Mouse (Mus musculus) frontal cortex, adult 2 months (tissue): ENCODE measurements around the gene Sspn. TPM values are rescaled to one million over a fixed set of nuclear protein-coding genes. Genes with fewer than 3 reads are reported as not detected.

Experiments used
- DNase-seq, 2 experiments: peaks; one replicate each; pipeline ENCODE4 v3.0.0; 2022; ENCODE audit warnings: low spot score in 1 of 2; ENCODE audit errors: extremely low spot score in 1 of 2
- polyA plus RNA-seq: library from polyadenylated mRNA; depleted of rRNA; stranded (reverse); fragments of >200 nt; gene quantifications from 2 replicates; pipeline ENCODE4 v1.2.3, GENCODE M21; 2012; rRNA removed

Sspn gene
- polyA plus RNA-seq, result 5.8 and 6.5 TPM in 2 replicates

DNA sequence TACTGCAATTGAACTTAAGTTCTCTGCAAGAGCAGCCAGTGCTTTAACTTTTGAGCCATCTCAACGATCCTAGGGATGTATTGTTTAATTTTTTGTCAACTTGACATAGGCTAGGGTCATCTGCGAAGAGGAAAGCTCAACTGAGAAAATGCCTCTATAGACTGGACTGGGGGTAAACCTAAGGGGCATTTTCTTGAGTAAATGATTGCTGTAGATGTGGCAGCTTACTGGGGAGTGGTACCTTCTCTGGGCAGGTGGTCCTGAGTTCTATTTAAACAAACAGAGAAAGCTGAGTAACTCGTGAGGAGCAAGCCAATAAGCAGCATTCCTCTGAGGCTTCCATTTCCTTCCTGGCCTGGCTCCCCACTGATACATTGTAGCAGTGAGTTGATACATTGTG lies at the start of gene Sspn:
TSS of gene Sspn (plus strand) at position 301 of the 400 bp plus-strand sequence.
- DNase-seq, result no peak

DNA sequence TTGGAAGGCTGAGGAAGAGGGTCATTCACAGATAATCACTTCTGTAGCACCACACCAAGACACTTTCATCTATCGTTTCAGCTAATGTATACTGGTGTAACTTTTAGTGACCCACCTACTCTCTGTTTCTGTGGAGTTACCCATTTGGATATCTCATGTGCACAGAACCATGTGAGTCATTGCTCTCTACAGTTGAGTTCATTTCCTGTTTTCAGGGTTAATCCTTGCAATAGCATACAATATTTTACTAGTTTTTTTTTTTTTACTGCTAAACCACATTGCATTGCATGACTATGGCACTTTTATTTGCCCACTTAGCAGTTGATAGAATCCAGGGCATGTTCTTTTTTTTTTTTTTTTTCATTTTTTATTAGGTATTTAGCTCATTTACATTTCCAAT lies 48.4 kb upstream of the Sspn start:
- DNase-seq, result no peak

DNA sequence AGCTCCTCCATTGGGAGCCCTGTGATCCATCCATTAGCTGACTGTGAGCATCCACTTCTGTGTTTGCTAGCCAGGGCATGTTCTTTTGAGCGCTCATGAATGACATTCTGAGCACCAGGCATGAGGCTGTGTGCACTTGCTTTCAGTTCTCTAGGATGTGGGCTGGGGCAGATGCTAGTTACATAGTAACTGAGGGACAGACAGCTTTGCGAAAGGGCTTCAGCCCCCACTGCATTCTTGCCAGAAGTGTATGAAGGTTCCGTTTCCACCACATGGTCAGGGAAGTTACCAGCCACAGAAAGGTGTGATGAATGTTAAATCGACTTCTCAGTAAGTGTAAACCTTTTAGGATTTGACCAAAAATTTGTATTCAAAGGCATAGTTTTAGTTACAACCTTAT lies 47.8 kb upstream of the Sspn start:
- DNase-seq, result no peak

DNA sequence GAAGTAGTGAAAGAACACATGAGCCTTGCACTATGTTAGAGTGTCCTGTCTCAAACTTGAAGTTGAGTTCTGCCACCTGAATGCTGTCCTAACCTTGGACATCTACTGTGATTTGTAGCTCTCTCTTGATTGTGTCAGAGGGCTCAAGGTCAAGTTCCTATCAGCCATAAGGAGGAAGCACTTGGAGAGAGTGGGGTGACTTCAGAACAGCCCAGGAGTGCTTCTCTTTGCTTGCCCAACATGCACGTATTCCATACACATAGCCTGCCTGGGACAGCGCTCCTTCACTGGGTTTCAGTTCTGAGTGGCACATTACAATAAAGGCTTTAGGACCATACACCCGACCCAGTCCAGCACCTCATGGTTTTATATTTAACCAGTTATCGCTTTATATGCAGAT lies 46.4 kb upstream of the Sspn start:
- no peak for DNase-seq

DNA sequence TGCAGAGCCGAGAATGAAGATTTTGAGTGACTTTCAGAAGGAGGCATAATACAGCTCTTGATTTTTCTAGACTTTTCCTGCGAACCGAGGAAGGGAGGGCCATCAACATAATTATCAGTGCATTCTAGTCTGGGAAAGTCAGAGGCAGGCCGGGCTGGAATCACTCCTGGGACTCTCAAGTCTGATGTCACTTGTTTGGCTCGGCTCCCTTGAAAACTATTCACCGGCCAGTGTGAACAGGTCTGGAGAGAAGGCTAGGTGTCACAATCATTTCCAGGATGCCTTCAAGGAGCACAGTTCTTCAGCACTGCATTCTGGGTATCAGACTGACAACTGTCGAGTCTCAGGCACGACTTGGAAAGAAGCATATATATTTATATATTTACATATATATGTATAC lies 45.2 kb upstream of the Sspn start:
- no peak for DNase-seq

DNA sequence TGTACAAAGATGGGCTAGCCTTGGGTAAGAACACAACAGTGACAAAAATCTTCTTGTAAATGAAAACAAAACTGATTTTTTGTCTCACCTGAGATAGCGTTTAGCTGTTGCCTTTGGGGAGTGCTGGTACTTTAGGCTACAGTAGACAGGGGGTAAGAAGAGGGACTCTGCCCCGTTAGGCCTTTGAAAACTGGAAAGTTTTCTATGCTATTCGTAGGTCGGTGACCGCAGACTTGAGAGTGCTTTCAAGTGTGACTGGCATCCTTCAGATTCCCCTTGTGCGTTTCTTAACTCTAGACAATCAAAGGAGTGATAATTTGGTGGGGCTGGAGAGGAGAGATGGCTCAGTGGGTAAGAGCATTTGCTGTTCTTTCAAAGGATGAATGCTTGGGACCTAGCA lies 43.7 kb upstream of the Sspn start:
- DNase-seq, result no peak

DNA sequence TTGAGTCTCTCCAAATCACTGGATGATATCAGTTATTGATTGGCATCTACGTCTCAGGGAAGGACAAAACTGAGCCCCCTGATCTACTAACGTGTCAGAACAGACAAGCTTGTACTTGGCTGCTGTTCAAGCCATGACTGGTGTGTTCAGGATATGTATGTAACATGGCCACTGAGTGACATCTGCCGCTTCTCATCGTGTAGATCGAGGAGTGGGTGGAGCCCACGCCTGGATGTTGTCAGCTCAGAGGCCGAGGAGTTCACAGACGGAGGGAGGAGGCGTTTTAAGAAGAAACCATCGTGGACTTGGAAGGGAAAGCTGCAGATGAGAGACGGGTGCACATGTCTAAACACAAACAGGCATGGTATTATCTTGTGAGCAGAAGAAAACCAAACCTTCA lies 39.5 kb upstream of the Sspn start:
- DNase-seq, result no peak

DNA sequence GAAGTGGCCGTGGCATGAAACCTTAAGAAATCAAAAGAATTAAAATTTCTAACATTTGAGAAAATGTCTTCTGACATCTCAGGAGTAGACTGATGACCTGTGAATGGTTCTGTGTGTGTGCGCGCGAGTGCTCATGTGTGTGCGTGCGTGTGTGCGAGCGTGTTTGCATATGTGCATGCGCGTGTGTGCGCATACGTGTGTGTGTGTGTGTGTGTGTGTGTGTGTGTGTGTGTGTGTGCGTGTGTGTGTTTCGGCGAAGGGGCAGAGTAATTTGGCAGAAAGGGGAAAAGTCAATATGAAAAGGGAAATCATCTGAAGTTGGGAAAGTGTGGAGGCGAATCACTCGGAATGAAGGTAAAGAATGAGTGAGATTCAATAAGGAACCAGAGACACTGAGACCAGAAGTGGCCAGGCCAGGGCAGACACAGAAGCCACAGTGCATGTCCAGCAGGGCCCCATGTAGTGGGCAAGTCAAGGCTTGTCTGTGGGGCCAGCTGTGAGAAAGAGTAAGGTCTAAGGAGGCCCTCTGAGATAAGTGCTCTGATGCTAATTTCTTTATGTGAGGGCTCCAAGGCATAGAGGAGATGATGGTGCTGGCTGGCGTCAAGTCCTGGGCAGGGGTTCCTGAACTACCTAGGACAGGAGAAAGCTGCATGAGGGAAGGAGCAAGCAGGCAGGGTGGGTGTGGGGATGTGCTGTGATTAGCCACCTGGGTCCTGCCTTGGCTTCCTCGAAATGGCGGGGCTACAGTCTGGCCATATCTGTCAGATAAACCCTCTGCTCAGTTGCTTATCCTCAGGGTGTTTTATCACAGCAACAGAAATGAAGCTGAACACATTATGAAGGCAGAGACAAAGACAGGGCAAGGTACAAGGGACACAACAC lies 38.8 kb upstream of the Sspn start:
- DNase-seq, result no peak

DNA sequence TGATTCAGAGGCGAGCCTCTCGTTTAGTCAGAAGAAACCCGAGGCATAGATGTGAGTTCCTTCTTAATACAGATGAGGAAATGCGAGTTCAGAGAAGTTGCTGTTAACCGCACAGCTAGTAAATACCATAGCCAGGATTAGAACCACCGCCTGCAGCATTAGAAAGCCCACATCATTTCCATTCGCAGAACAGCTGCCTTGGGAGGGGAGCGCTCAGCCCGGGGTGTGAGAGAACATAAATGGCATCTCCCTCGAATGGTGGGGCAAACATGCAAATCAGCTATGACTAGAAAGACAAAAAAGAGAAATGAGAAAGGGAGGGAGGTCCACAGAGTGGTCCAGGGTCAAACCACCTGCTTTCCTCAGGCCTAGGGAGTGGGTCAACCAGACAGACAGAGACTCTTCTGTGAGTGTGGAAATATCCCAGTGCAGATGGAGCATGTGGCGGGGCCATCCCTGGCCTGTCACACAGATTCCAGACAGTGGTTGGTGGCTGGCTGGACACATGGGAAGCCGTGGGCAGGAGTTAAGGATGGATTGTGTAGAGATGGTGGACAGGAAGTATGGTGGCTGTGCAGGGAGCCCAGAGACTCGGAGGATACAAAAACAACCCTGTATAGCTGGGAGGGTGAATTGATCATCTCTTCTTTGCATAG lies 37.9 kb upstream of the Sspn start:
- DNase-seq, result no peak

DNA sequence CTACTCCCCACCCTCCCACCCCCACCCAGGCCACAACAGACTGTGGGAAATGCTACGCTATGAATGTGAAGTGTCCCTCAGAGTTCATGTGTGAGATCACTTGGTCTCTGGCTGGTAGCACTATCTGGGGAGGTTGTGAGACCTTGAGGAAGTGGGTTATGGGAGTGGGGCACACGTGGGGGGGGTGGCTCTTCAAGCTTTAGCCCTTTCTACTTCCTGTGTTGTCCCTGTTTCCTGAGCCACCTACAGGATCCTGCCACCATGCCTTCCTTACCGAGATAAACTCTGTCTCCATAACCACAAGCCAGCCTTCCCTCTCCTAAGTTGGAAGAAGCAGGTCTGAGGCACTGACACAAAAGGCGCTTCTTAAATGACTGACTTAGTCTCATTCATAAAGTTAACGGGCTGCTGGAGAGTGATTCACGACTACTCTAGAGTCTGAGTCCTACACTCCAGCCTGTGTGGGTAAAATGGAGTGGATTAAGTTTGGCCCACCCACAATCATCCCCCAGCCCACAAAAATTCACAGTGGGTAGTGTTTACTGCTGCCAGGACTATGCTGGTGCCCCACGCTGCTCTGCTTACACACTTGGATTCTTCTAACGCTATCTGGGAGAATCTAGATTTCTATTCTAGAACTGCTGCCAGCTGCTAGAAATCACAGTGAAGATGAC lies 36.6 kb upstream of the Sspn start:
- no peak for DNase-seq

DNA sequence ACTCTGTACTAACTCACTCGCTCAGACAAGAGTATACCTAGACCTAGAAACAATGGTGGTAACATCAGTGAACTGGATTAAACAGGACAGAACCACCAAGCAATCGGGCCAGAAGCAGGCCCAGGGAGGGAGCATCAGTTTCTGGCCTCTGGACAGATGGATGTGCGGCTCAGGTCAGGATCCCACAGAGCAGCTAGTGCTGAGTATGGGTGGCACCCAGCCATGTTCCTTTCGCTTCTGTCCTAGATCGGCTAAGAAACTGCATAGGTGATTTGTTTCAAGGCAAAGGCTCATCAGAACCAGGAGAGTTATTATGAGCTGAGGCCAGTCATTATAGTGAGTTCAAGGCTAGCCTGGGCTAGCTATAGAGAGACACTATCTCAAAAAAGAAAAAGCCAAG lies 27.3 kb upstream of the Sspn start:
- DNase-seq, result no peak

DNA sequence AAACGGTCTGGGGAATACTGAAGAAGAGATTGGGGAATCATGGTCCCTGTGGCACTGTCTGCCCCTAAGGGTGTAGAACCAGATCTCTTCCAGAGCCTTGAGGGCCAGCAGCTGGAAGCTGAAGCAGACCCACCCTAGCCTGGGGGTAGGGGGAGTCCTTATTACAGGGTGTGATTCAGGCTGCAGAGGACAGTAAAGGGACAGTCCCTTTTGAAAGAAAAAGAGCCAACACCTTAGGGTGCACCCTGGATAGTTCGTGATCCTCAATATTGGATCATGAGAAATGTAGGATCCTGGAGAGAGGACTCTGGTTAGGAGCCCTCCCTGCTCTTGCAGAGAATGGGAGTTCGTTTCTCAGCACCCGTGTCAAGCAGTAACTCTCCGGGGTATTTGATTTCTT lies 26.8 kb upstream of the Sspn start:
- no peak for DNase-seq

DNA sequence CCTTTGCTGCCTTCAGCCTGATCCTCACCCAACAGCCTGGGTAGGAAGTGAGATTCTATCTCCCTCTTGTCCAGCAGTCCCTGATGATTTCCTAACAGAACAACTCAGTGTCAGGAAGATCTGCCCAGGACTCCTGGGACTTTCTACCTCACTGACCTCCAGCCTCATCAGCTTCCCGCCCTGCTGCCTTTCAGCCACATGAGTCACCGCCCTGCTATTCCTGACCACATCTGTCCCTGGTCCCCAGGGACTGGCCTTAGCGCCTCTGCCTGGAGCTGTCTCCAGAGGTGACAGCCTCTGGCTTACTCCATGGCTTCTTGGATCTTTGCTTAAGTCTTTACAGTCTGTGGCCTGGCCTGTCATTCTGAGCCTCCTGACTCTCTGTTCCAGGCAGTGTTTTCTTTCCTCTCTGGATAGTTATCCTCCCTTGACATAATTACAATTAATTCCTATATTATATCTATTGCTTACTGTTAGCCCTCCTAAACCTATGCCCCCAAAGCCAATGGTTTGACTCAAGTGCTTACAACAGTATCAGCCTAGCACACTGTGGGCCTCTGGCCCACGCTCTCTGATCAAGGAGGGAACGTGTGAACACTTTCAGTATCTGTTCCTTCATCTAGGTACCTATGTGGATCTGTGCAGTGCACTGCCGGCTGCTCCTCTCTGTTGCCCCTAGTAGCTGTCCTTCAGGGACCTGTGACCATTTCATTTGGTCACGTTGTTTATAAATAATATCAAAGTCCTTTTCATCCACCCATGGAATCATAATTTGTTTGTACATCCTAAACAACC lies 25.1 kb upstream of the Sspn start:
- DNase-seq, result no peak

DNA sequence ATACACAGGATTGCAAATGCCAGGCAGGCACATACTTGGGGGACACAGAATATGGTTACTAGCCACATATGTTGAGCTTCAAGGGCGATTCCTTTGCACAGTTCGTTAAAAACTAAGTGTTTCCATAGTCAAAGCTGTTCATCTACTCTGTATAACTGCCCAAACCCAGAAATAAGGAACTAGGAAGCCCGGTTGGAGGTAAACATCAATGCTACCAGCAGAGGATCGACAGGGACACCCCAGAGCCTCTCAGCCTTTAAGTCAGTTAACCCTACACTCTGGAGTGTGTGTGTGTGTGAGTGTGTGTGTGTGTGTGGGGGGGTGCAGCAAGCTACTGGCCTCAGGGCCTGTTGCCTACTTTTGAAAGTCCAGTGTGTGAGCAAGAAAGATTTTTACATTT lies 21.5 kb upstream of the Sspn start:
- no peak for DNase-seq

DNA sequence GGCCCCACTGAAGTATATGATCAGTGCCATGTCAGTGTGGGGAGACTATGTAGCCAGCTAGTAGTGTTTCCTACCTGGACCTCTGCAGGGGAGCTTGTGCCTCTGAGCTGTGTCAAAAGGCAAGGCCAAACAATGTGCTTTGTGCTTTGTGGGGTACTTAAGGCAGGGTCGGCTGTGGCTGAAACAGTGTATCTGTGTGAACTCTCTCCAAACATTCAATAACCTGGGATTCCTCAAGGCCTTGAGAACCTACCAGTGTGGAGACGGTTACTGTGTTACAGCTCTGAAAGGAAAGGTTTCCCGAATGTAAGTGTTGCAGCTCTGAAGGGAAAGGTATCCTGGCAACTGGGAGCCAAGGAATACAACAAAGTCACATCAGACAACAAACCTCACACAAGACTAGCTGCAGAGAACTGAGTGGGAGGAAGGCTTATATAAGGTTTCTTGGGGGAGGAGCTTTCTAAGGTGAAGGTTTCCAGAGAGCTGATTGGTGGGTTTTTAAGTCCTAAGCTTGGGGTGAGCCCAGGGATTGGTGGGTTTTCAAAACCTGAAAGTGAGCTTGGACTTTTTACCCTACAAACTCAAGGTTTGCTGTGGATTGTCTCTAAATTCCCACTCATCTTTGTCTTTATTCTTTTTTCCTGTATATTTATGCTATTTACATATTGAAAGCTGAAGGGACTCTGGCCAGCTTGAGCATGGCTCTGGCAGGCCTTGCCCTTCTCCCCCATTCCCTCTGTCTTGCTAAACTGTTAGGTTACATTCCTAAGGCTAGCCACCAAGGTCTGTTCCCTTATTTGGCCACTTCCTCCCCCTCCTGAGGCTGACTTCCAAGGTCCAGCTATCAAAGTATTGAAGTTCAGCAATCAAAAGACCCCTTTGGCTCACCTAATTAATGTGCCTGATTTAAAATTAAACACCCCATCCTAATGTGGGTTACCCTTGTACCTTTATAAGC lies 20.7 kb upstream of the Sspn start:
- DNase-seq, result peak in 1 of 2 experiments; percentile 17

DNA sequence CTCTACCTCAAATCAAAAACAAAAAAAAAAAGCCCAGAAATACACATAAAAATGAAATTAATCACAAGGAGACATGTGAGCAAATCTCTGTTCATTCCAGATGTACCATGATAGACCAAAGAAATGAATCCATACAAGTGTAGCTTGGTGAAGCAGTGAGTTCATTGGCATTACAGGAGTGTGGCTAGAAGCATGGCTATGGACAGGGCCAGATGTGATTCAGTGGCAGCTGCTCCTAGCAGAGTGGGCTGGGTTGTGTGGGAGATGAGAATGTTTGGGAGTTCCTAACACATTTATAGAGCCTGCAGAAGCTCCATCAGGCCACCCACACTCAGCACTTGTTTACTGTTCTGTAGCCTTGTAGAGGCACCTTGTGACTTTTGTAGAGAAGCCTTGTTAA lies 19.2 kb upstream of the Sspn start:
- DNase-seq, result no peak

DNA sequence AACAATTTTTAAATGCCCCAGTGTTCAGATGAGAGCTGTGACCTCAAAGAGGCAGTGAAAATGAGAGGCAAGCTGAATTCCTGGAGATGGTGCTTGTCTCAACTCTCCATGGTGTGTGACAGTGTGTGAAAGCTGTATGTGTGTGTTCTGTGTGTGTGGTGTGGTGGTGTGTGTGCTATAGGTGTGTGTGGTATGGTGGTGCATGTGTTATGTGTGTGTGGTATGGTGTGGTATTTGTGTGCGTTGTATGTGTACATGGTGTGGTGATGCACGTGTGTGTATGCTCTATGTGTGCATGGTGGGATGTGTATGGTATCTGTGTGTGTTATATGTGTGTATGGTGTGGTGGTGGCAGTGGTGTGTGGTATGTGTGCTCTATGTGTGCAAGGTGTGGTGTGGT lies 16.0 kb upstream of the Sspn start:
- DNase-seq, result no peak

DNA sequence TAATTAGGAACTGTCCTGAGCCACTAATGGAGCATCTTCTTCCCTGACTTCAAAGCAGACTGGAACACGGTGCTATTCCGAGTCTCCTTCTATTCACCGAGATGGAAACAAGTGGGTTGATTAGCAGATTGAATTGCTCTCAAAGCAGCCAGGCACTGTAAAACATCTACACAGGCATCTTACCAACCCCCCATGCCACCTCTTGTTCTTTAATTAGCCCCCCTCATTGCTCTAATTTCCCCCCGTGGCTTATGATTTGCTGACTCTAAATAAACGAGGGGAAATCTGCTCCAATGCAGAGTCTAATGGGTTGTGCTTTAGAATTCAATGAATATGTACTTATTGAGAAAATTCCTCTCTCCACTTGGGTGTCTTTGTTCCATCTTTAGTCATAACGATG lies 15.0 kb upstream of the Sspn start:
- DNase-seq, result no peak

DNA sequence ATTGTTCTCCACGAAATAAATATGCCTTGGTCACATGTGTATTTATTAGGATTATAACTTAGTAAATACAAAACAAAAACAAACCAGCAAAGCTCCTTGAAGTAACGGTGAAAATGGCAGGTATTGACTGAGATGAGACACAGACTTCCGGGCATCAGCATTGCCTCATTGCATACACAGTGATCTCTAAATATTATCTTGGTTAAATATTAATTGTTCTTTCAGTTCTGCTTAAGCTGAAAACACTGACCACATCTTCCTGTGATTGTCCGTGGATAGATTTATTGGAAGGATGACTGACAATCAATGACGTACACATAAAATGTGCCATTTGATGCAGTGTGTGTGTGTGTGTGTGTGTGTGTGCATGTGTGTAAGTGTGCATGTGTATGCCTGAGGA lies 13.2 kb upstream of the Sspn start:
- DNase-seq, result no peak

DNA sequence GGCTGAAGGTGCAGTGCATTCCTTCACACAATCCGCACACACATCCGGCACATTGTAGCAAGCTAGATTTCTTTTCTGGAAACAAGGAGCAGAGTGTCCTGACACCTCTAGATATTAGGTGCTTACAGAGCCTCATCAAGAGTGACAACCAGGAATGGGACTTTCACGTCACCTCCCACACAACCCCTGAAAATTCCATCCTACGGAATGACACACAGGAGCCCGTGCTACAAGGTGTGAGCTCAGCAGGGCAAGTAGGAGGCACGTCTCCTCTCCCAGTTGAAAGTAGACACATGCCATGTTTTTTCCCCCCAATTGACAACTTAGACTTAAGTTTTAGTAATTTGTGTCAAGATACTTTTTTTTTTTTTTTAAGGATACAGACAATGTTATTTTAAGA lies 7.8 kb upstream of the Sspn start:
- peak in 1 of 2 experiments; percentile 28 for DNase-seq
